Mouse (Mus musculus): Measurements from ENCODE around the gene Mri1. TPM values are rescaled to one million over a fixed set of nuclear protein-coding genes. Genes with fewer than 3 reads are reported as not detected.

Gene Mri1
- 63.3 and 68.1 TPM in 2 replicates for polyA plus RNA-seq (2015; fragmentation: Nextera tagmentation; extraction: Ambion mirVana)

DNA sequence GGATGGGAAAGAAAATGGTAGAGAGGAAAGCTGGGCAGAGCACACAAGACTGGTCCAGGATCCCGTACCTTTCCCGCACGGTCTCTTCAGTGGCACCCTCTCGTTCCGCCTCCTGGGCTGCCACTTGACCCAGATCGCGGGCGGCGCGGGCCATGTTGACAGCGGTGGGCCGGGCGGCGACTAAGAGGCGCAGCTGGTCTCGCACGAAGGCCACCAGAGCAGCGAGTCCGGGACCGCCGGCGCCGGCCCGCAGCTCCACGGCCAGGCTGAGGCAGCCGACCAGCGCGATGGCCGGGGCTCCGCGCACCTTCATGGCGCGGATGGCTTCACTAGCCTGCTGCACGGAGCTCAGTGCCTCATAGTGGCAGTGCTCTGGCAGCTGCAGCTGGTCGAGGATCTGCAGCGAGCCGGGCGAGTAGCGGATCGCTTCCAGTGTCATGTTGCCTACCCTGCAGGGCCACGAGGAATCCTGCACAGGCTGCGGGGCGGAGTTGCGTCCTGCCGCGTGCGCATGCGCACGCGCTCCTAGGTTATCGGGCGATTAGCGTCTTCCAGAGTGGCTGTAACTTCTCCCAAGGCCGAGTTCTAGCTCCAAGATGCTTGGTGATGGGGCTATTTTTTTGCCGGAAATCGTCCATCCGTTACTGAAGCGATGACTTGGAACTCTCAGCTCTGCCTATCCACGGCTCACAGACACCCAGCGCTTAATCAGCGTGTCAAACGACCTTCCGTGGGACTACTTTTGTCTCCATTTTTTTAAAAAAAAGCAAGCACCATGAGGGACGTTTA is at the start of gene Mri1:
Gene Mri1, minus strand, starts transcription at position 505 of the 789 bp plus-strand sequence.

DNA sequence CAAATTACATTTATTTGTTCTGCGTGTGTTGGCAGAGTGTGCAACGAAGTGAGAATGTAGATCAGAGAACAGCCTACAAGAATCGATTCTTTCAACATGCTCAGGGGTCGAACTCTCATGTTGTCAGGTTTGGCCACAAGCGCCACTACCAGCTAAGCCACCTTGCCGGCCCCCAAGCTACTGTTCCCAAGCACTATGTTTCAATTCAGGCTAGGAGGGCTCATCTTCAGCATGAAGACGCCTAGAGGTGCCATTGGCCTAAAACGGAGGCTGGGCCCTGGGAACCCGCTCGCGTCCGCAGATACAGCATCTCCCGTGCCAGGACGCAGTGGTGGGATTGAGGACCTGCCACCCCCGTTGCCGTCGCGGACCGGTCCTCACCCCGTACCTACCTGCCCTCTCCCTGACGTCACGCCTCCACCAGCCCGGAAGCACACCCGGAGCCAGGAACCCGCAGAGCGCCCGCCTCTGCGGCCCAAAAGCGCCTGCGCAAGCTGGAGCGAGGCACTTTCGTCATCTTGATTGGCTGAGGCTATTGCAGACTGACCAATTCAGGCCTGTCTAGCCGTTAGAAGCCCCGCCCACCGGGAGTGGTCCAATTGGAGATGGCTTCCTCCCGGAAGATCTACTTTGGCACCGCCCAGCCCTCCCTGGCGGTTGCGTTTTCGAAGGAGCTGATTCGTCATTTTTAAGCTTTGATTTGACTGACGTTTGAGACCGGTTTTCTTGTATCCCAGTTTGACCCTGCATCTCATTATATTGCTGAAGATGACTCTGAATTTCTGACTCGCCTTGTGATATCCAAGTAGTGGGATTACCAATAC is 13.0 kb upstream of the Mri1 start, which contains the start of gene Ccdc130:
Gene Ccdc130, minus strand, starts transcription at position 431 of the 824 bp plus-strand sequence.

DNA sequence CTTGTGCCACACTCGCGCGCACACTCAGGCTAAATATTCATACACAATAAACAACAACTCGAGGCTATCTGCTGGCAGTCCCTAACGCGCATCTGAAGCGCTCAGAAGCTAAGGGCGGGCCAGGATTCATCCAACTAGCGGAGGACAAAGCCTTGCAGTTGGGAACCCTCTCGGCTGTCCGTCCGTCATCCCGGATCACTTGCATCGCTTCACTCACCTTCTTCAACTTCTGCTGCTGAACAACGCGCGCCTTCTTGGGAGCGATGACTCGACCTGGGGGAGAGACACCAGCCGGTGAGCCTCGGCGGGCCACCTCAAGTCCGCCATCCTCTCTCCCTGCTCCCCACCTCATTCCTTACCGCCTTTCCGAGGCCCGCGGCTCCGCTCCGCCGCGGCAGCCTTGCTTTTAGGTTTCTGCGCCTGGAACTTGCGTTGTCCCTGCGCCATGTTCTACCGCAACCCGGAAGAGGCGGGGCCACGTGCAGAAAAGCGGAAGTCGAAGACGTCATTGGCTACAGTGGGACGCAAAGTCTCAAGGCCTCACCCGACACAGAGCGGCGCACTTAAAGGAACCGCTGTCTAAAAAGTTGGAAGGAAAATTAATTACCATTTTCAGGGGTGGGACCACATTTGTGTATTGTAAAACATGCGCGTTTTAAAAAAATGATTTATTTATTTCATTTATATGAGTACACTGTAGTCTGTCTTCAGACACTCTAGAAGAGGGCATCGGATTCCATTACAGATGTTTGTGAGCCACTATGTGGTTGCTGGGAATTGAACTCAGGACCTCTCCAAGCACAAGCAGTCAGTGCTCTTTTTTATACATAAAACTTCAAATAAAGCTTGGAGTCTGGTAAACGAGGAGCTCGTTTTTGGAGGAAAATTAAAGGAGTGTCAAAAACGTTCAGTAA is 7.6 kb downstream of the Mri1 start, which contains the start of gene D8Ertd738e:
Gene D8Ertd738e, minus strand, starts transcription at position 463 of the 914 bp plus-strand sequence.

DNA sequence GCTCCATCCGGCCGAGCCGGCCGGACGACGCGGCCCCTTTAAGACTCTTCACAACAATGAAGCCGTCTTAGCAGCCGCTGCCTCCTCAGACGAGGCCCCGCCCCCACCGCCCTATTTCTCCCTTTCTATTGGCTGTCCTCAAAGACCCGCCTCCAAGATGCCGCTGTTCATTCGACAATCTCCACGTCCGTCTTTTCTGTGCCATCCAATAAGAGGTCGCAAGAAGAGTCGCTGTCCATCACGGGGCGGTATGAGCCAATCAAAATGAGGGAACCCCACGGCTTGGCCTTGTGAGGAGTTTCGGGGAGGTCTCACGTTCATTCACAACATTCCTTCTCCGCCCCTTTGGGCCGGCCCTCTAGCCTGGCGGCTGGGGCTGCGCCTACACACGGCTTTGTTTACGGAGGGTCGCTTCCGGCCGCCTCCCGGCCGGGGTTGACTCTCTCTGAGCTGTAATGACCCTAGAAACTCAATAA is 20.1 kb downstream of the Mri1 start, which contains the start of gene Zswim4:
Gene Zswim4, minus strand, starts transcription at position 58 of the 476 bp plus-strand sequence.

MicroRNAs within 50 kb of the gene (microRNA counts, 519-probe panel; counts per million panel counts)
- 5,098 counts per million, percentile 93 among the panel's probes with 10 or more counts for microRNA mmu-miR-23a
- 5,236 counts per million, percentile 94 among the panel's probes with 10 or more counts for microRNA mmu-miR-27a

Small RNAs within 50 kb of the gene (microRNA-seq; reads per million reads assigned to microRNA genes)
- gene Mir23a (42,932 reads per million, percentile 98 among the genes with 10 or more reads in this experiment), gene Mir24-2 (not detected), gene Mir27a (1,042 reads per million, percentile 73 among the genes with 10 or more reads in this experiment), gene Mir3074-2 (not detected)

Other genes starting within 250 kb of the Mri1 start
- gene 2210011C24Rik, start 245.2 kb downstream of the Mri1 start, polyA plus RNA-seq (2015; fragmentation: Nextera tagmentation; extraction: Ambion mirVana): 0.43 and 0.60 TPM in 2 replicates
- 0.47 and 1.3 TPM in 2 replicates for gene Palm3, start 235.9 kb downstream of the Mri1 start, polyA plus RNA-seq (2015; fragmentation: Nextera tagmentation; extraction: Ambion mirVana)
- 0.53 and 0.96 TPM in 2 replicates for gene Il27ra, start 214.7 kb downstream of the Mri1 start, polyA plus RNA-seq (2015; fragmentation: Nextera tagmentation; extraction: Ambion mirVana)
- gene Rln3, start 212.3 kb downstream of the Mri1 start, polyA plus RNA-seq (2015; fragmentation: Nextera tagmentation; extraction: Ambion mirVana): not detected in 2 replicates
- 0.82 and 0.94 TPM in 2 replicates for gene Gm10643, start 192.2 kb downstream of the Mri1 start, polyA plus RNA-seq (2015; fragmentation: Nextera tagmentation; extraction: Ambion mirVana)
- 3.1 and 3.3 TPM in 2 replicates for gene Rfx1, start 190.5 kb downstream of the Mri1 start, polyA plus RNA-seq (2015; fragmentation: Nextera tagmentation; extraction: Ambion mirVana)
- gene Dcaf15, start 152.6 kb downstream of the Mri1 start, polyA plus RNA-seq (2015; fragmentation: Nextera tagmentation; extraction: Ambion mirVana): 3.0 and 3.2 TPM in 2 replicates
- gene Podnl1, start 131.3 kb downstream of the Mri1 start, polyA plus RNA-seq (2015; fragmentation: Nextera tagmentation; extraction: Ambion mirVana): 0.16 and 0.22 TPM in 2 replicates
- gene Cc2d1a, start 109.4 kb downstream of the Mri1 start, polyA plus RNA-seq (2015; fragmentation: Nextera tagmentation; extraction: Ambion mirVana): 14.8 and 15.7 TPM in 2 replicates
- gene 4930432K21Rik, start 109.3 kb downstream of the Mri1 start, polyA plus RNA-seq (2015; fragmentation: Nextera tagmentation; extraction: Ambion mirVana): 0.16 and 0.50 TPM in 2 replicates
- gene Nanos3, start 72.1 kb downstream of the Mri1 start, polyA plus RNA-seq (2015; fragmentation: Nextera tagmentation; extraction: Ambion mirVana): 1.1 and 1.3 TPM in 2 replicates
- 5.2 and 5.8 TPM in 2 replicates for gene Zswim4, start 20.3 kb downstream of the Mri1 start, polyA plus RNA-seq (2015; fragmentation: Nextera tagmentation; extraction: Ambion mirVana)
- 269 and 288 TPM in 2 replicates for gene D8Ertd738e, start 7.6 kb downstream of the Mri1 start, polyA plus RNA-seq (2015; fragmentation: Nextera tagmentation; extraction: Ambion mirVana)
- 9.6 and 10.7 TPM in 2 replicates for gene Ccdc130, start 13.1 kb upstream of the Mri1 start, polyA plus RNA-seq (2015; fragmentation: Nextera tagmentation; extraction: Ambion mirVana)
- 2.2 and 4.1 TPM in 2 replicates for gene Cacna1a, start 131.1 kb upstream of the Mri1 start, polyA plus RNA-seq (2015; fragmentation: Nextera tagmentation; extraction: Ambion mirVana)

All from urinary bladder, postnatal 0 days (tissue).